Comparison of ENCODE assay signal across 8 mouse cellular contexts in genomic region chr5:63969476-63970112, GRCm38 (mm10). TPM values are rescaled to one million over a fixed set of nuclear protein-coding genes. Genes with fewer than 3 reads are reported as not detected.
DNase-seq lines count a peak whose midpoint lies in the region; ATAC-seq lines count a peak whose summit lies in the region.

No protein-coding gene starts in this region.

- WGBS in lung, embryonic 15.5 days, result 17% methylated on average over 5 of the region's 5 CpGs
- 31% methylated on average over 5 of the region's 5 CpGs for whole genome bisulfite sequencing in hindbrain, embryonic 14.5 days
- 31% methylated on average over 5 of the region's 5 CpGs for WGBS in midbrain, embryonic 16.5 days

- peak overlapping the region; percentile 65 for H3K4me2 ChIP-seq in lung, embryonic 15.5 days
- peak overlapping the region; percentile 94 for H3K4me2 ChIP-seq in hindbrain, embryonic 14.5 days (replicated peaks)
- peak overlapping the region; percentile 75 for H3K4me2 ChIP-seq in midbrain, embryonic 16.5 days (ENCODE audit: low read length)

- peak overlapping the region; percentile 76 for H3K27ac ChIP-seq in lung, embryonic 15.5 days
- H3K27ac ChIP-seq in hindbrain, embryonic 14.5 days, result no peak overlapping the region
- no peak overlapping the region for H3K27ac ChIP-seq in midbrain, embryonic 16.5 days (ENCODE audit: low read length)

- H3K4me3 ChIP-seq in lung, embryonic 15.5 days, result peak overlapping the region; percentile 75
- no peak overlapping the region for H3K4me3 ChIP-seq in hindbrain, embryonic 14.5 days (replicated peaks; ENCODE audit: low read length)
- H3K4me3 ChIP-seq in midbrain, embryonic 16.5 days (ENCODE audit: low read depth, low read length), result no peak overlapping the region

- no peak overlapping the region for H3K9ac ChIP-seq in lung, embryonic 15.5 days
- H3K9ac ChIP-seq in hindbrain, embryonic 14.5 days, result no peak overlapping the region
- H3K9ac ChIP-seq in midbrain, embryonic 16.5 days (ENCODE audit: low read depth, low read length), result no peak overlapping the region

- H3K36me3 ChIP-seq in lung, embryonic 15.5 days, result no peaks in the 10 kb centered on the region
- no peaks in the 10 kb centered on the region for H3K36me3 ChIP-seq in hindbrain, embryonic 14.5 days (replicated peaks; ENCODE audit: control insufficient read depth, insufficient read depth)
- no peaks in the 10 kb centered on the region for H3K36me3 ChIP-seq in midbrain, embryonic 16.5 days (ENCODE audit: control insufficient read depth, insufficient read depth, low read length)

- ATAC-seq in lung, embryonic 15.5 days (ENCODE audit: borderline replicate concordance, extremely low read depth, low FRiP score, low TSS enrichment), result no peak
- ATAC-seq in hindbrain, embryonic 14.5 days (ENCODE audit: low FRiP score), result no peak
- no peak for ATAC-seq in midbrain, embryonic 16.5 days
- no peak for ATAC-seq in megakaryocyte-erythroid progenitor cell, adult 5-6 weeks (replicated peaks; ENCODE audit: low FRiP score, low TSS enrichment, poor library complexity, severe bottlenecking)

- H3K27me3 ChIP-seq in lung, embryonic 15.5 days, result no peaks in the 10 kb centered on the region
- no peaks in the 10 kb centered on the region for H3K27me3 ChIP-seq in hindbrain, embryonic 14.5 days (ENCODE audit: control insufficient read depth, insufficient read depth, low read length)
- H3K27me3 ChIP-seq in midbrain, embryonic 16.5 days (ENCODE audit: control insufficient read depth, insufficient read depth, low read depth, low read length), result no peaks in the 10 kb centered on the region

- peaks cover 37% of the 10 kb centered on the region for H3K4me1 ChIP-seq in lung, embryonic 15.5 days
- H3K4me1 ChIP-seq in hindbrain, embryonic 14.5 days (replicated peaks; ENCODE audit: control insufficient read depth, insufficient read depth, low read length), result peaks cover 8% of the 10 kb centered on the region; the same call in 1 of the 2 replicates
- H3K4me1 ChIP-seq in midbrain, embryonic 16.5 days (ENCODE audit: control insufficient read depth, insufficient read depth, low read length), result peaks cover 7% of the 10 kb centered on the region; the same call in 1 of the 2 replicates

- DNase-seq in lung, postnatal 4 days, result no peak
- DNase-seq in embryo, embryonic 10.5 days (ENCODE audit: low spot score), result peak; percentile 57
- no peak for DNase-seq in hindbrain, embryonic 14.5 days (ENCODE audit: low spot score)
- no peak for DNase-seq in gastrocnemius, postnatal 25 days
- no peak for DNase-seq in Muller cell, postnatal 12 days (ENCODE audit: inconsistent ontology term)

- no peaks in the 10 kb centered on the region for H3K9me3 ChIP-seq in lung, embryonic 15.5 days
- H3K9me3 ChIP-seq in hindbrain, embryonic 14.5 days (ENCODE audit: control insufficient read depth, low read length), result no peaks in the 10 kb centered on the region
- H3K9me3 ChIP-seq in midbrain, embryonic 16.5 days (replicated peaks; ENCODE audit: control insufficient read depth, low read length, poor library complexity, severe bottlenecking), result no peaks in the 10 kb centered on the region

RNA-seq across cellular contexts. Expression of gene Rell1, which starts 0.9 kb away (rescaled TPM):
- 28.2 and 29.3 TPM in 2 replicates for polyA plus RNA-seq in lung, embryonic 15.5 days (2015; fragmentation: Nextera tagmentation; extraction: Ambion mirVana)
- 4.9 and 6.2 TPM in 2 replicates for polyA plus RNA-seq in hindbrain, embryonic 14.5 days (2014; fragmentation: Nextera tagmentation; extraction: Ambion mirVana)
- 7.9 and 9.1 TPM in 2 replicates for polyA plus RNA-seq in midbrain, embryonic 16.5 days (2015; fragmentation: Nextera tagmentation; extraction: Ambion mirVana)
- 7.0 and 8.5 TPM in 2 replicates for total RNA-seq in megakaryocyte-erythroid progenitor cell, adult 5-6 weeks (2014; fragmentation: Nextera tagmentation)
- total RNA-seq in megakaryocyte-erythroid progenitor cell, adult 5-6 weeks (2017), result 13.1 and 14.6 TPM in 2 replicates
- total RNA-seq in gastrocnemius, postnatal 25 days (2021), result 1 to 10 TPM; 8.2 to 9.4 TPM
